Mouse (Mus musculus) liver, embryonic 14.5 days (tissue): ENCODE measurements around the gene Oxld1. TPM values are rescaled to one million over a fixed set of nuclear protein-coding genes. Genes with fewer than 3 reads are reported as not detected.
A peak's percentile ranks its signal among the peaks of the same experiment; 100 is the strongest.

ENCODE experiments used
- ATAC-seq: fragments of 200-750 bp; cut with Nextera tagmentation; 2 replicates; pipeline ENCODE4 v1.8.0; 2017; ENCODE audit warnings: moderate number of reproducible peaks, mild to moderate bottlenecking, moderate library complexity; ENCODE audit not compliant: insufficient read depth
- DNase-seq, 3 experiments: peaks; one replicate each; pipeline ENCODE4 v3.0.0-alpha.2; 2012 to 2013; ENCODE audit warnings: low read depth in 3 of 3, low spot score in 3 of 3
- H3K27ac ChIP-seq: fragments of 300-500 bp; sonication (generic); 2 replicates; pipeline ENCODE4 v1.5.1; 2014; ENCODE audit warnings: moderate library complexity, mild to moderate bottlenecking, control low read depth, inconsistent platforms
- H3K27me3 ChIP-seq: fragments of 300-500 bp; sonication (generic); 2 replicates; pipeline ENCODE4 v1.6.1; 2014; ENCODE audit warnings: mild to moderate bottlenecking, low read length, moderate library complexity; ENCODE audit not compliant: control insufficient read depth, insufficient read depth
- H3K36me3 ChIP-seq: fragments of 300-500 bp; sonication (generic); replicated peaks from 2 replicates; pipeline ENCODE4 v1.6.1; 2014; ENCODE audit warnings: low read depth; ENCODE audit not compliant: control insufficient read depth, insufficient read depth
- H3K4me1 ChIP-seq, 2 experiments: fragments of 200-500 bp in 1 of 2; fragments of 300-500 bp in 1 of 2; sonication (generic) in 1 of 2; replicated peaks; 2 replicates each; pipeline ENCODE4 v1.6.1; 2012 to 2014; ENCODE audit warnings: antibody characterized with exemption in 1 of 2, inconsistent platforms in 1 of 2, low read length in 1 of 2; ENCODE audit not compliant: control insufficient read depth in 2 of 2, insufficient read depth in 2 of 2
- H3K4me2 ChIP-seq: fragments of 300-500 bp; sonication (generic); 2 replicates; pipeline ENCODE4 v1.6.1; 2014; ENCODE audit warnings: low read depth, mild to moderate bottlenecking, control low read depth, moderate library complexity
- H3K4me3 ChIP-seq, 2 experiments: fragments of 200-500 bp in 1 of 2; fragments of 300-500 bp in 1 of 2; sonication (generic) in 1 of 2; 2 replicates each; pipeline ENCODE4 v1.5.1; 2012 to 2014; ENCODE audit warnings: low read depth in 2 of 2, low read length in 2 of 2, mild to moderate bottlenecking in 2 of 2, control low read depth in 1 of 2, inconsistent platforms in 1 of 2, moderate library complexity in 1 of 2; ENCODE audit not compliant: insufficient read depth in 1 of 2
- H3K9ac ChIP-seq: fragments of 300-500 bp; sonication (generic); replicated peaks from 2 replicates; pipeline ENCODE4 v1.6.1; 2014; ENCODE audit warnings: mild to moderate bottlenecking, control low read depth, moderate library complexity
- H3K9me3 ChIP-seq: fragments of 300-500 bp; sonication (generic); 2 replicates; pipeline ENCODE4 v1.6.1; 2016; ENCODE audit warnings: low read length, mixed read lengths; ENCODE audit not compliant: control insufficient read depth
- CTCF ChIP-seq: IDR thresholded peaks from 2 replicates; pipeline ENCODE4 v1.5.1; 2016; ENCODE audit warnings: antibody characterized with exemption, low read depth, control low read depth
- EP300 ChIP-seq: IDR thresholded peaks from 2 replicates; pipeline ENCODE4 v1.6.1; 2016; ENCODE audit warnings: antibody characterized with exemption, low read depth
- WGBS: fragments of 180-500 bp; shearing (Covaris S2); extraction: QIAGEN DNeasy Blood & Tissue Kit; methylation state at CpG from one replicate; pipeline ENCODE4 v1.1.7; 2014; ENCODE audit not compliant: insufficient replicate concordance; 5-methylcytosine and 5-hydroxymethylcytosine counted together
- polyA plus RNA-seq, 2 experiments: library from polyadenylated mRNA; depleted of rRNA in 1 of 2; stranded (reverse) in 1 of 2; unstranded in 1 of 2; fragments of >200 nt; fragmentation: Nextera tagmentation in 1 of 2; extraction: Ambion mirVana in 1 of 2; gene quantifications; 2 replicates each; pipeline versions ENCODE4 v1.2.1 to v1.2.3; 2012 to 2014

Oxld1 gene
- polyA plus RNA-seq, 2 experiments = 5.3 to 8.4 TPM

DNA sequence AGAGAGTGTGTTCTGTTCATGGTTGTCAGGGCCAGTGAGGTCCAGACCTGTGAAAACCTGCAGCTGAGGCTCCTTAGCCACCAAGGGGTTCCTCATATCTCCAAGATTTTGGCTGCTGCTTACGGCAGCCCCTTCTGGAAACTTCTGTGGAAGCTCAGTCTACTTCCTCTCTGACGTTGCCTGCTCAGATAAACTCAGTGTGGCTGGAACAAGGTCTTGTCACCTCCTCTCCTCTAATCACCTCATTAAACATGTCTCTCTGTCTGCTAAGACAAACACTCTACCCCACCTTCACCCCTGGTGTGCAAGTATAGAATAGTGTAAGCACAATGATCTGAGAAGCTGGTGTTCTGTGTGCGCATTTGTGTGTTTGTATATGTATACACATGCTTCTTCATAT, 12.4 kb downstream of the Oxld1 start:
- H3K36me3 ChIP-seq = no peaks in the 10 kb centered on the region
- no peak for ATAC-seq

GRCm38 (mm10) chr11:120444106-120444505, 13.8 kb downstream of the Oxld1 start:
- TF ChIP-seq EP300 (no peak), CTCF (no peak)
- ATAC-seq = no peak
- Histone ChIP-seq H3K27me3 (no peaks in the 10 kb centered on the region), H3K9me3 (no peaks in the 10 kb centered on the region), H3K4me1 (no peaks in the 10 kb centered on the region), H3K27ac (no peak overlapping the region), H3K4me3 (no peak overlapping the region), H3K9ac (no peak overlapping the region), H3K36me3 (no peaks in the 10 kb centered on the region), H3K4me2 (no peak overlapping the region)
- WGBS = 49% methylated on average over 6 of the region's 6 CpGs
- no peak for DNase-seq

More for the DNA sequence above, 12.4 kb downstream of the Oxld1 start:
- no peak for DNase-seq
- H3K4me3 ChIP-seq = no peak overlapping the region
- no peak overlapping the region for H3K9ac ChIP-seq
- 49% methylated on average over 3 of the region's 3 CpGs for WGBS
- H3K27ac ChIP-seq = no peak overlapping the region
- H3K27me3 ChIP-seq = no peaks in the 10 kb centered on the region
- no peak overlapping the region for H3K4me2 ChIP-seq
- TF ChIP-seq CTCF (no peak), EP300 (no peak)
- H3K9me3 ChIP-seq = no peaks in the 10 kb centered on the region
- no peaks in the 10 kb centered on the region for H3K4me1 ChIP-seq

DNA sequence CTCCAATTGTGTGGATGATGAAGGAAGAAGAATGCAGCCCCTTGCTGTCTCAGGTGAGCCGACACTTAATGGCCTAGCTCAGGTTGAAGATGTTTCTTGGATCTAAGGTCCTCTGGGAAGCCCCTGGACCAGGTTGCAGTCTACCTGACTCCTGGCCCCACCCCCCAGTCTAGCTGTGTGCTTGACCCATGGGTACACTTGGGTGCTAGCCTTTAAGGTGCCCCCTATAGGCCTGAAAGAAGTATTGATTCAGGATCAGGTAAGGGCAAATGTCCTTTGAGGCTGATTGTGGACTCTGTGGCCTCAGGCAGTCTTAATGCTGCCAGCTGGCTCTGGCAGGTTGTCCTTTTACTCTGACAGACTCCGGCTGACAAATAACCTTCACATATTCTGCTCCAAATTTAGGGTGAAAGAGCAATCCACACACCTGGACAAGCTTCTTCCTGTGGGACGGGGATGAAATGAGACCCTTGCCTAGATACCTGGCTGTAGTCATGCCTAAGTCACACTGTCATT, 15.0 kb downstream of the Oxld1 start:
- no peak overlapping the region for H3K27ac ChIP-seq

DNA sequence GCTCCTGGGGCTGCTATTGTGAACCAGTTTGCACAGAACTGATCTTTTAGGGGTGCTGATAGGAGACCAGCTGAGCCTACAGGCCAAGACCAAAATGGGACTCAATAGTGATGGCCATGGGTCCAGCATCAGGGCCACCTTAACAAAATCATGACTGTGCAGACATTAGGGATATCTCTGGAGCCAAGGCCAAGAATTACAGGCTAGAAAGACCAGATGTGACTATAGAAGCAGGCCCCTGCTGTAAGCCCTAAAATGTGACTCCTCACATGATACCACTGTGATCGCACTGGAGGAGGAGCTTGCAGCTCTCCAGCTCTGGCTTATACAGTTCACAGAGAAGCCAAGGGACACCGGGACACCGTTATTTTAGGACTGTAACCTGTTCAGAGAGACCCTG, 15.5 kb downstream of the Oxld1 start, which contains the start of gene Tspan10:
Tspan10 (plus strand) TSS at position 301 of the 400 bp plus-strand sequence.
- ATAC-seq = no peak
- Histone ChIP-seq H3K9me3 (no peaks in the 10 kb centered on the region), H3K27ac (no peak within 1 kb of the TSS), H3K27me3 (no peaks in the 10 kb centered on the region), H3K4me1 (no peaks in the 10 kb centered on the region), H3K9ac (no peak within 1 kb of the TSS), H3K4me3 (no peak within 1 kb of the TSS), H3K4me2 (no peak within 1 kb of the TSS), H3K36me3 (no peaks in the 10 kb centered on the region)
- 73% methylated on average over 3 of the region's 3 CpGs for WGBS
- TF ChIP-seq EP300 = no peak
- TF ChIP-seq CTCF = no peak
- no peak for DNase-seq

More for the DNA sequence above, 15.0 kb downstream of the Oxld1 start:
- H3K4me3 ChIP-seq = no peak overlapping the region
- TF ChIP-seq EP300 = no peak
- TF ChIP-seq CTCF = no peak
- H3K4me1 ChIP-seq = no peaks in the 10 kb centered on the region
- H3K9ac ChIP-seq = no peak overlapping the region
- ATAC-seq (no peak), DNase-seq (no peak)
- H3K9me3 ChIP-seq = no peaks in the 10 kb centered on the region
- no peaks in the 10 kb centered on the region for H3K27me3 ChIP-seq
- 74% methylated on average over 3 of the region's 3 CpGs for WGBS
- H3K36me3 ChIP-seq = no peaks in the 10 kb centered on the region
- H3K4me2 ChIP-seq = no peak overlapping the region

GRCm38 (mm10) chr11:120437857-120438385, 19.9 kb downstream of the Oxld1 start:
- WGBS = 27% methylated on average over 12 of the region's 12 CpGs
- DNase-seq (no peak), ATAC-seq (no peak)
- Histone ChIP-seq H3K27ac (peak overlapping the region; percentile 75), H3K9me3 (no peaks in the 10 kb centered on the region), H3K9ac (peak overlapping the region; percentile 91), H3K4me3 (peak overlapping the region; percentile 84 to 96), H3K4me1 (peaks cover 9 to 10% of the 10 kb centered on the region in 2 experiments), H3K36me3 (peaks cover 10% of the 10 kb centered on the region), H3K4me2 (peak overlapping the region; percentile 93), H3K27me3 (no peaks in the 10 kb centered on the region)
- TF ChIP-seq EP300 (no peak), CTCF (no peak)
